Mouse (Mus musculus) spleen, adult 2 months (tissue): ENCODE data around the gene A3galt2.

ENCODE experiments used
- CTCF ChIP-seq: fragments of 200-500 bp; IDR thresholded peaks from 2 replicates; pipeline ENCODE4 v1.5.1; 2011; ENCODE audit warnings: mild to moderate bottlenecking, inconsistent platforms; ENCODE audit not compliant: insufficient read depth, insufficient read length, insufficient replicate concordance; ENCODE audit errors: extremely low read depth
- POLR2A ChIP-seq: fragments of 200-500 bp; IDR thresholded peaks from 2 replicates; pipeline ENCODE4 v1.6.1; 2011; ENCODE audit warnings: low read depth, low read length, inconsistent platforms

- TF ChIP-seq POLR2A (no peak), CTCF (no peak)
Observed at GRCm38 (mm10) chr4:128768120-128768519, 13.0 kb downstream of the A3galt2 start.
